Mouse (Mus musculus) thymus, adult 18-20 months (tissue): ENCODE results near the gene Ptpn11.
"Not testable (repeated sequence)": the region's sequence is repeated elsewhere in the genome, so short reads cannot be mapped to it uniquely, and the experiment has no call there.

Experiments
- DNase-seq, 2 experiments: peaks; one replicate each; pipeline ENCODE4 v3.0.0; 2022; ENCODE audit warnings: mixed read lengths in 2 of 2

Ptpn11 gene

DNA sequence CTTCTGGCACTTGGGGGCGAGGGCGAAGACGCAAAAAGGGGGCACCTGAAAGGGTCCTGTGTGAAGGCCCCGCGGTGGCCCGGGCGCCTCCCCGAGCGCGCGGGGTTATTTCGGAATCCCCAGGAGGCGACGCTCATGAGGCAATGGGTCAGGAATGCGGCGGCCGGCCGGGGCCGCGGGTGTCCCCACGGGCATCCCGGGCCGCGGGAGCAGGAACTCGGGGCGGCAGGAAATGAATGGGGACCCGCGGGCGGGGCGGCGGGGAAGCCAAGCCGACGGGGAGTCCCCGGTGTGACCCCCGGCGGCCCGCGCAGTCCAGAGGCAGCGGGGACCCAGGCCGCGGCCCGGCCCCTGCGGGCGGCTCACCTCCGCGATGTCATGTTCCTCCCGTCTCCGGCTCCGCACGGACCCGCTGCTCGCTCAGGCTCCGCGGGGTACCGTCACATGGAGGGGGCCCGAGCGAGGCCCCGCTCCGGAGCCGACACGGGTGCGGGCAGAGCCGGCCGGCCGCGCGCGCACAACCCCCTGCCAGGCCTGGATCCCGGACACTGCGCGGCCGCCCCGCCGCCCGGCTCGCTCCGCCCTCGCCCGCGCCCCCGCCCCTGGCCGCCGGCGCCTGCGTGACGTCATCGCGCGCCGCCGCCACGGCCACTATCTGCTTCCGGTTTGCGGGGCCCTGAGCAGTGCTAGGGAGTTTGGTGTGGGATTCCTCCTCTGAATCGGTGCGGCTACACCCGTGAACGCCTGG lies at the start of gene Ptpn11:
TSS of gene Ptpn11 (minus strand) at position 562 of the 748 bp plus-strand sequence.
- DNase-seq = peak; percentile 59 to 62

DNA sequence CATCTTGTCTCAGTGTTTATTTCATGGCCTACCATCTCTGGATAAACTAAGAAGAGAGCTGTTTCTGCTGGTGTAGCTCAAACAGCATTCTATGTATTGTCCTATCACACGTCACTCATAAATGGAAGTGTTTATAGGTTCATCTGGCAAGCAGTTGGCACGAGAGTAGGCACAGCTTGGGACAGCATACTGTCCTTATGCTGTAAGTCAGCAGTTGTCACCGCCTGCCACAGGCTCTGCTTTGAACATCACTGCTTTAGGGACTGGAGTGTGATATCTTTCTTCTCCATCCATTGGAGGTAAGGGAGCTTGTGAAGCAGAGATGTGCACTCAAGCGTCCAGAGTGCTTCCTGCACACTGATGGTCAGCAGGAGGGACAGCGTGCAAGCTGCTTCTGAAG lies 48.6 kb upstream of the Ptpn11 start:
- DNase-seq = no peak

DNA sequence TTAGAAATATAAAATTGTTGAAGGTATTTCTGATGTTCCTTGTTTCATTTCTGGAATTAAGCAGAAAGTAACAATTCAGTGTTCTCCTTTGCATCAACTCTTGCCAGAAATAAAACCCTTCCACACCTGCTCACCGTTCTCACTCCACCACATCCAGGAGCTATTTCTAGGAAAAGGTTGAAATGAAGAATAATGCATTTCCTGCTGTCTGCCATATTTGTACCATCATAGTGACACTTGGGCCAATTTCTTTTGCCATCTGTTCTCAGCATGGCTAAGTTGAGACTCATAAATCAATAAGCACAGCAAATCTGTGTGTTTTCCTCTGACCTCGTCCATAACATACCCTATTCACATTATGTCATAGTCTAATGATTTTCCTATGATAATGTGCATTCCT lies 47.0 kb upstream of the Ptpn11 start:
- DNase-seq = no peak

DNA sequence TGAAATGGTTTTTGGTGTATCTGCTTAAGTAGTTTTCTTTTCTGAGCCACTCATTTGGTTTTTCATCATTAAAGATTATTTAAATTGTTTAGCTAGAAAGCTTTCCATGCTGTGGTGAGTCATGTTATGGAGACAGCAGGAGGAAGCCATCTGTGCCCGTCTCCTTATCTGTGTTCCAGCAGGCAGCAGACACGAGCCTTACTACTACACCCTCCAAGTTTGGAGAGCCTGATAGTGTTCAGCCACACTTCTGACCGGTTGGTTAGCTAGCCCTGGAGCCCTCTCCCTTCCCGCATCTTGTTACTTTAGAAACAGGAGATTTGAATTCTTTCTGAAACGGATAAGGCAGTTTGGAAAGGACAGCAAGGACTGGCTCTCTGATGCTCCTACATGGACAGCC lies 45.0 kb upstream of the Ptpn11 start:
- DNase-seq = no peak

DNA sequence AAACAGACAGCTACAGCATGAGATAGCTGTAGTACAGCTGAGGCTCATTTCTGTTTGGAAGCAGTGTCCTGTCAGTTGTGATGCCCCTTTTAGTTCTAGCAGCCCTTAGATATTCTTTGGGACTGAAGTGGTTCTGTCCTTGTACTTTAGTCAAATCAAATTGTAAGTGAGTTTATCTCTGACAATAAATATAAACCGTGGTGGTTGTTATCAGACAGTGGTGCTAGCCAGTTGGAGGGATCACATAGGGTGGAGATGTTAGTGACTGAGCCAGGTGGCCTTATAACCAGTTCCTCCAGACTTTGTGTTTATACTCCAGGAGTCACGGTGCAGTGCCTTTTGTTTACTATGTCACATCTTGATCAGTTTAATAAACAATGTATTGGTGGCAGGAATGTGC lies 42.5 kb upstream of the Ptpn11 start:
- DNase-seq = no peak

DNA sequence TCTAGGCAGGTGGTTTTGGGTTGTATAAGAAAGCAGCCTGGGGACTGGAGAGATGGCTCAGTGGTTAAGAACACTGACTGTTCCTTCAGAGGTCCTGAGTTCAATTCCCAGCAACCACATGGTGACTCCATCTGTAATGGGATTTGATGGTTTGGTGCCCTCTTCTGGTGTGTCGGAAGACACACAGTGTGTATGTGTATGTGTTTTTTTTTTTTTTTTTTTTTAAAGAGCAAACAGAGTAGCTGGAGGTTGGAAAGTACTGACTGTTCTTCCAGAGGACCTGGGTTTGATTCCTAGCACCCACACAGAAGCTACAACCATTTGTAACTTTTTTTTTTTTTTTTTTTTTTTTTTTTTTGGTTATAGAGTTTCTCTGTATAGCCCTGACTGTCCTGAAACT lies 41.6 kb upstream of the Ptpn11 start:
- no peak for DNase-seq

DNA sequence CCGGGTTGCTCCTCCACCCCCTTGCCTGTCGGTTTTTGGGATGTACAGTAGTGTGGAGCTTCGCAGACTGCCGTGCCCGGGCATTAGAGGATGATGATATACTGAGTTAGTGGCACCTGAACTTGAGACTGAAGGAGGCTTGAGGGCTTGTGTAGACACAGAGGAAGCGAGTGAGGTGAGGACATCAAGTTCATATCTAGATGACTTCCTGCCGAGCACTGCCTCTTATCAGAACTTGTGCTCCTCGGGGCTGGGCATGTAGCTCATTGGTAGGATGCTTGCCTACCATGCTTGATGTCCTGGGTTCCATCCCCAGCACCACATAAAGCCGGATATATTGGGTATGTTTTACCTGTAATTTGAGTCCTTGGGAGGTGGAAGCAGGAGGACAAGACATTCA lies 39.6 kb upstream of the Ptpn11 start:
- DNase-seq = no peak

DNA sequence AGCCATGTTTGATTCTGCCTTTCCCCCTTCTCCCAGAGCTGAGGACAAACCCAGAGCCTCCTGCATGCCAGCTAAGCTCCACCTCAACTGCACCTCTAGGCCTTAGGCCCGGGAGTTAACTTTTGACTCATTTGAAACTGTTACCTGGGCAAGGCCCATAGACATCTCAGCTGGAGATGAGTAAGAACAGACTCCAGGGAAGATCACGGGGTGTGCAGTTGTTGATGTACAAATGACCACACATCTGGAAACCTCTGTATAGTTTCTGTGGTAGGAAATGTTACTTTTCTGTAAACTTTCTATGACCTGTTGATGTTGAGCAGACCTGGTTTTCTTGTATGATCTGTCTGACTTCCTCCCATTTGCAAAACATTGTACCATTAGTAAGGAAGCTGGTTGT lies 38.0 kb upstream of the Ptpn11 start:
- no peak for DNase-seq

DNA sequence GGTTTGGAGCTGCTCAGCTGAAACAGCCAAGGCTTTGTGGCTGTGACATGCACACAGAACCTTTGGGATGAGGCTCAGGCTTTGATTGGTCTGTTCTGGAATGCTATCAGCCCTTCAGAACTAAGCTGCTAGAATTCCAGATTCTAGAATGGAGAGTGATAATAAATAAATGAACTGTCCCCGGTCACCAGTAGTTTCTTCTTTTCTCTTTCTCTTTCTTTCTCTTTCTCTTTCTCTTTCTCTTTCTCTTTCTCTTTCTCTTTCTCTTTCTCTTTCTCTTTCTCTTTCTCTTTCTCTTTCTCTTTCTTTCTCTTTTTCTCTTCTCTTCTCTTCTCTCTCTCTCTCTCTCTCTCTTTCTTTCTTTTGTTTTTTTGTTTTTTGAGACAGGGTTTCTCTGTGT lies 36.1 kb upstream of the Ptpn11 start:
- DNase-seq = not testable (repeated sequence)

DNA sequence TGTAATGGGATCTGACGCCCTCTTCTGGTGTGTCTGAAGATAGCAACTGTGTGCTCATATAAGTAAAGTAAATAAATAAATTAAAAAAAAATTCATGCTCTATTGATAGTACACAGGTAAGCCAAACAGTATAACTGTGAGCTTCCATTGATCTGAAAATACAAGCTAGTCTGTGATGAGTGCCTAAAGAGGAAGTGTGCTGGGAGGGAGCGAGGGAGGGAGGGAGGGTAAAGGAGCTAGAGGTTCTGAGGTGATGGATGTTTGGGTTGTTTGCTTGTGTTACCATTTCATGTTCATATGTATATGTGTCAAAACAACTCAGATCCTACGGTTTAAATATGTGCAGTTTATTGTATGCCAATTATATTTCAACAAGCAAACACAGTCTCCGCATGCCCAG lies 35.6 kb upstream of the Ptpn11 start:
- DNase-seq = no peak

DNA sequence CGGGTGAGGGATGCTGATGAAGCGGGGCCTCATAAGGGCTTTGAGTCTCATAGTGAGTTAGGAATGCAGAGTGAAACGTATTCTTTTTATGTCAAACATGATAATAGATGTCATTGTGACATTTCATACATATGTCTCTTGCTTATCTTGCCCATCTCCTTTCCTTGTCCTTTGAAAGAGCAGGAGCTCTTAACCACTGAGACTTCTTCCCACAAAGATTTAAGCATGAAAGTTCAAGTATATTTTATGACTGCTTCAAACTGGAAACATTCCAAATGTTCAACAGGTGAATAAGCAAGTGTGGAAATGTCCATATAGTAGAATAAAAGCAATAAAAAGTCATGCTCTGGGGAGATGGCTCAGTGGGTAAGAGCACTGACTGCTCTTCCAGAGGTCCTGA lies 35.2 kb upstream of the Ptpn11 start:
- DNase-seq = no peak

DNA sequence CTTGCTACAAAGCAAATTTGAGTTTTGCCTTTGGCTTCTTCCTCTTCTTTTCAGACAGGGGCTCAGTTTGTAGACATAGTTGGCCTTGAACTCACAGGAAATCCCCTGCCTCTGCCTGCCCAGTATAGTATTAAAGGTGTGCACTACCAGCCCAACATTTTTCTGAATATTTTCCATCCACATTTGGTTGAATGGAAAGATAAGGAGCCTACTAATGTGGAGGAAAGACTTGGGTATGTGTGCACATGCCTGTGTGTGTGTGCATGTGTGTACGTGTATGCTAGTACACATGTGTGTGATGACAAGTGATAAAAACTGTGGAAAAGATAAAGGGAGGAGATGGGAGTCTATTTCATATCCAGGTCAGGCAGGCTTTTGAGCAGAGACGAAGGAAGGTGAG lies 34.7 kb upstream of the Ptpn11 start:
- no peak for DNase-seq

DNA sequence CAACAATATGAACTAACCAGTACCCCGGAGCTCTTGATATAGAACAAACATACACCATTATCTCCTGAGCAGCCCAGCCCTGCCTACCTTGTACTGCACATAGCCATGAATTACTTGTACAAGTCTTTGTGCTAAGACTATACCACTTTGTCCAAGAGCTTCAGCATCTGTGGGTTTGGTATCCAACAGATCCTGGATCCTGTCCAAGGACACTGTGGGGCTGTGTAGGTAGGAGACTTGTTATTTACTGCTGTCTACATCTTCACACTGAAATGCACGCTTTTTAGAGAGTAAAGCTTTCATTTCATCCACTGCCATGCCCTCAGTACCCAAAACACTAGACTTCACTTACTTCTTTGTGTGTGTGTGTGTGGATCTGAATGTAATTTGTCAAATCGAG lies 33.7 kb upstream of the Ptpn11 start:
- no peak for DNase-seq

DNA sequence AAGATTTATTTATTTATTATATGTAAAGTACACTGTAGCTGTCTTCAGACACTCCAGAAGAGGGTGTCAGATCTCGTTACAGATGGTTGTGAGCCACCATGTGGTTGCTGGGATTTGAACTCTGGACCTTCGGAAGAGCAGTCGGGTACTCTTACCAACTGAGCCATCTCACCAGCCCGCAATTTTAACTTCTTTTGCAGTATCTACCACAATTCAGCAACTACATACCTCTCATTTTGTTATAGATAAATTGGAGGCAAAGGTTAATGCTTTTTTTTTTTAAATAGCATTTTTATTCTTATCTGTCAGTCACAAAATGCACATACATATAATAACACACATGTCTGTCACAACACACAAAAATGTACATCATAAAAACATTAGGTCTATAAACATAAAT lies 32.8 kb upstream of the Ptpn11 start:
- DNase-seq = not testable (repeated sequence)

DNA sequence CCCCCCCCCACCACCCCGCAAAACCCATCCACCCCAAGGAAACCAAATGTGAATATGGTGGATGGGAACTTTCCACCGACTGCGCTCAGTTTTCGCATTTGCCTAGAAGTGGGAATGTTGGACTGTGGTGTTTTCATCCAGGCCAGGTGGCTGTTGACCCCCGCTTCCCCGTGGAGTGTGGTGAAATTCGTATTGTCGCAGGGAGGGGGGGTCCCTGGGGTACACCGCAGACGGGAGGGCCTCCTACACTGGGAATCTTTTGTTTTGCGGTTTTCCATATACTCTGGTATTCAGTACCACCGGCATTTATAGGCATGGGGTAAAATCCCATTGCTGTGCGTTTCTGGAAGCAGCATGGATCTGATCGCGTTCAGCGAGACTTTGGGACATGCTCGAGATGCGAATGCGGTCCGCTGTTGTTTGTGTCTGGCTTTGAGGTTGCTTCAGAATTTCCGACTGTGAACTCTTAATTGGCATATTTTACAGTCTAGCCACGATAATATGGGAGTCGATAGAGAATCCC lies 30.2 kb upstream of the Ptpn11 start:
- no peak for DNase-seq

DNA sequence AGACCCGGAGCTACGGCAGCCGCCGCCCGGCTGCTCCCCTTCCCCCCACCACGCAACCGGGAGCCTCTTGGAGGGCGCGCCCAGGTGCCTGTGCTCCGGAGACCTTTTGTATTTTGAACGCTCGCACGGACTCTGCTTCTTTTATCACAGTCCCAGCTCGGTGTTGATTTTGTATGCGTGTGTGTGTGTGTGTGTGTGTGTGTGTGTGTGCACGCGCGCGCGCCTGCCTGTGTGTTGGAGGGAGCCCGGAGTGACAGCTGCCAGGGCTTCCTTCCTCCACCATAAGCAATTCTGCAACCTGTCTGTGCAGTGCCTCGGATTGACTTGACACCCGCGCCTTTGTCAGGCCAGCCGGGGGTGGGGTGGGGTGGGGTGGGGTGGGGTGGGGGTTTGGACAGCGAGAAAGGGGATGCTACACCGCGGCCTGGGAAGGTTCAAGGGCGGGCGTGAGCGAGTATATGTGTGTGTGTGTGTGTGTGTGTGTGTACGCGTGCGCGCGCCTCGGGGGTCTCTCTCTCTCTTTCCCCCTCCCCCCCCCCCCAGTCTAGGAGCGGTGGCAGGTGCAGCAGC lies 29.6 kb upstream of the Ptpn11 start:
- DNase-seq = peak; percentile 46 to 51

DNA sequence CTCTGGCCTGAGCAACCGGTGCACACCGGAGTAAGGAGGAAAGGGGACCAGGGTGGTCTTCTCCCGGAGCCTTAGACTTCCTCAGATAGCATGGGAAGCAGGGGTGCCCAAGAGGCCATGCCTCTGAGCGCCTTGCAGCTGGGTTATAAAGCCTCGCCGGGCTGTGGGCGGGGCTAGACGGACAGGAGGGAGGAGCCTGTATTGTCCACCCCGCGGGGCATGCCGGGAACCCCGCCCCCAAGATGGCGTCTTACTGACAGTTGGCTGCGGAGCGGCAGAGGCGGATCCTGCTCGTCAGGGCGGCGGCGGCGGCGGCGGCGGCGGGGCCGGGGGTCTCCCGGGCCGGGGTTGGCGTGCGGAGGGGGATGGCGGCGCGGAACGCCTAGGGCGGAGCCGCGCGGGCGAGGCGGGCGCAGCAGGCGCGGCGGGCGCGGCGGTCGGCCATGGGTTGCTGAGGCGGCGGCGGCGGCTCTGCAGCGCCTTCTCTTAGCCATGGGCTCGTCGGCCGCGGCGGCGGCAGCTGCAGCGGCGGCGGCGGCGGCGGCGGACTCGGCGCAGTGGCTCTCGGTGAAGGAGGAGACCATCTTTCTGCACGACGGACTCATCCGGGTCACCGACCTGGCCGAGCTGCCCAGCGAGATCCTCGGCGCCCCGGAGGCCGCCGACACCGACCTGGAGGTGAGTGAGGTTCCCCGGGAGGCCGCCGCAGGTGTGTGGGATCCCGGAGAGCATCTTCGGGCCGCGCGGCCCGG lies 29.0 kb upstream of the Ptpn11 start, which contains the start of gene Hectd4:
TSS of gene Hectd4 (plus strand) at position 240 of the 752 bp plus-strand sequence.
- peak; percentile 91 to 95 for DNase-seq

DNA sequence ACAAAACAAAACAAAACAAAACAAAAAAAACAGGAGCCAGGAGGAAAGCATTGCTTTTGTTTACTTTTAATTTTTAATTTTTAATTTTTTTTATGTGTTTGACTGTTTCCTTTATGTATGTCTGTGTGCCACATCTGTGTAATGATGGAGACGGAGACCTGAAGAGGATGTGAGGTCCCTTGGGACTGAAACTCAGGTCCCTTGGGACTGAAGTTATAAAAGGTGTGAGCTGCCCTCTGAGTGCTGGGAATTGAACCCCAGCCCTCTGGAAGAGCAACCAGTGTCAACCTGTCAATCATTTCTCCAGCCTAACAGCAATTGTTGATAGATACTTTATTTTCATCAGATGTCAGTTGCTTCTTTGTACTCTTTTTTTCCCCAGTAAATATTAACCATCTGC lies 28.0 kb upstream of the Ptpn11 start:
- DNase-seq = no peak

DNA sequence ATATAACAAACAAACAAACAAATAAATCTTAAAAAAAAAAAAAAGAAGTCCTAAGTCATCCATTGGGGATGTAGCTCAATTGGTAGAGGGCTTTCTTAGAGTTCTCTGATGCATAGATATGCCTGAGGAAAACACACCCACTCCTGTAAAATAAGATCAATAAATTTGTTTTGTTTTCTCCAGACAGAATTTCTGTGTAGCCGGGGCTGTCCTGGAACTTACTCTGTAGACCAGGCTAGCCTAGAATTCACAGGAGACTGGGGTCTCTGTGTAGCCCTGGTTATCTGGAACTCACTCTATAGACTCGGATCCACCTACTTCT lies 26.1 kb upstream of the Ptpn11 start:
- DNase-seq = no peak

DNA sequence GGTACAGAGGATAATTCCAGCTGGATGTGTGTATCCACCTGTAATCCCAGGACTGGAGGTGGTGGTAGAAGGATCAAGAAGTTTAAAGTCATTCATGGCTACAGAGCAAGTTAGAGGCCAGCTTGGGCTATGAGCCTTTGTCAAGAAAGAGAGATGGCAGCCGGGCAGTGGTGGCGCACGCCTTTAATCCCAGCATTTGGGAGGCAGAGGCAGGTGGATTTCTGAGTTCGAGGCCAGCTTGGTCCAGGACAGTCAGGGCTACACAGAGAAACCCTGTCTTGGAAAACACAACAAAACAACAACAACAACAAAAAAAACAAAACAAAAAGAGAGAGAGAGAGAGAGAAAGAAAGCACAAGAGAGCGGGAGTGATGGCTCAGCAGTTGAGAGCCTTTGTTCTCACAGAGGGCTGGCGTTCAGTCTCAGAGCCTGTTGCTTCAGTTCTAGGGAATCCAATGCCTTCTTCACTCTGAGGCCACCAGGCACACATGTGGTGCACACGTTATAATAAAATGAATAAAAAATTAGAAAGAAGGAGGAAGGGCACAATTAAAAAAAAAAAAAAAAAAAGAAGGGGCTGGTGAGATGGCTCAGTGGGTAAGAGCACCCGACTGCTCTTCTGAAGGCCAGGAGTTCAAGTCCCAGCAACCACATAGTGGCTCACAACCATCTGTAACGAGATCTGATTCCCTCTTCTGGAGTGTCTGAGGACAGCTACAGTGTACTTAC lies 25.6 kb upstream of the Ptpn11 start:
- not testable (repeated sequence) for DNase-seq

DNA sequence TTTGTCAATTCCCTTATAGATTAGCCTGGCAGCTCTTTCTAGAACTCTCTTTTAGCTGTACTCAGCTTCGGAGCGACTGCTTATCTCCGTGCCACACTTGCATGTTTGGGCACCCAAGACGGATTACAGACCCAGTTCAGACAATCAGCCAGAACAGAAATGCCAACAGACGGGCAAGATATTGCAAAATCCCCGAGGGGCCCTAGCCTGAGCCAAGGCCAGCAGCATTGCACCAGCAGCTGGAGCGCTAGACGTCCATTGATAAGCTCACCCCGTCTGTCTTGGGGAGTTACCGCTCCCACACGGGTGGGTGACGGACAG lies 24.9 kb upstream of the Ptpn11 start:
- DNase-seq = no peak

DNA sequence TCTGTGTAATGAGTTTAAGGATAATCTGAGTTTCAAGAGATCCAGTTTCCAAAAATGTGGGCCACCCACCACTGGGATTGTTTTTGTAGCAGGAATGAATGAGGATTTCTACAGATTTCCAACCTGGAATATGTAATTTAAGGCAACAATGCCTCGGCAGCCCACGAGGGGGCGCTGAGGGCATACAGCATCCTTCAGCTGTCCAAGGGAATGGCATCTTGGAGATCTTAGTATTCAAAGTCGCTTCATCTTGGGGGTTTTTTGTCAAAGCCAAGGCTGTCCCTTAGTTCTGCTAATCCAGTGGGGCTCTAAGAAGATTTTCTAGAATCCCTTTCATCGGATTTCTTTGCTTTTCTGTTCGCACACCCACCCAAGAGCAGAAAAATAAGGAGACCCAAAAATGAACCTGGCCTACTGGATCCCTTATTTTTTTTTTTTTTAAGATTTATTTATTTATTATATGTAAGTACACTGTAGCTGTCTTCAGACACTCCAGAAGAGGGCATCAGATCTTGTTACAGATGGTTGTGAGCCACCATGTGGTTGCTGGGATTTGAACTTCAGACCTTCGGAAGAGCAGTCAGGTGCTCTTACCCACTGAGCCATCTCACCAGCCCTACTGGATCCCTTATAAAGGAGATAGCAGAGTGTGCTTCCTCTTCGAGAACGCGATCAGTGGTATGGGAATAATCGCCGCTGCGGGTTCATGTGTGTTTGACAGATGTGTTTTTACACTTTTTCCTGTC lies 24.4 kb upstream of the Ptpn11 start:
- DNase-seq = no peak

DNA sequence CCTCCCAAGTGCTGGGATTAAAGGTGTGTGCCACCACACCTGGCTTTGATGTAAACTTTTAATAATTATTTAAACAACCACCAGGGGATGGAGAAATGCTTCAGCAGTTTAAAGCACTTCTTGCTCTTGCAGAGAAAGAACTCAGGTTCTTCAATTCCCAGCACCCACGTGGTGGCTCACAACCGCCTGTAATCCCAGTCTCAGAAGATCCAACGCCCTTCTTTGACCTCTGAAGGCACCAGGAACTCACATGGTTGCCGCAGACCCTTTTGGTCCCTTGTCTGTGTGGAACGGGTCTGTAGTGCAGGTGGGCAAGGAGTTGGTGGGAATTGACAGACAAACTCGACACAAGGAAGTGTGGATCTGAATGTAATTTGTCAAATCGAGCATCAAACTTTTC lies 23.5 kb upstream of the Ptpn11 start:
- DNase-seq = no peak
